Comparison of ENCODE assay signal across 9 mouse cellular contexts in genomic region chr9:71168511-71168910, GRCm38 (mm10). TPM values are rescaled to one million over a fixed set of nuclear protein-coding genes. Genes with fewer than 3 reads are reported as not detected.
DNase-seq lines count a peak whose midpoint lies in the region; ATAC-seq and TF ChIP-seq lines count a peak whose summit lies in the region.
"Had no signal": no experiment of that assay in that cellular context is flagged by ENCODE, and none has a peak within 500 bp of the region (broad histone marks: within the 10 kb centered on the region; RNA-seq: fewer than 3 reads in every experiment).

Gene Aqp9 (minus strand): TSS chr9:71168682.

- H3K4me2 ChIP-seq in lung, embryonic 14.5 days = peak within 1 kb of the TSS; percentile 37; the same call in 1 of the 2 replicates
- H3K4me2 ChIP-seq in hindbrain, embryonic 16.5 days (ENCODE audit: low read length) = peak within 1 kb of the TSS; percentile 3; the same call in 1 of the 2 replicates

- no peak within 1 kb of the TSS; the same call in 1 of the 2 replicates for H3K9ac ChIP-seq in lung, embryonic 14.5 days
- H3K9ac ChIP-seq in hindbrain, embryonic 16.5 days (ENCODE audit: low read depth, low read length) = no peak within 1 kb of the TSS

- no peaks in the 10 kb centered on the region for H3K27me3 ChIP-seq in lung, embryonic 14.5 days (ENCODE audit: insufficient read depth, low read length)
- no peaks in the 10 kb centered on the region for H3K27me3 ChIP-seq in hindbrain, embryonic 16.5 days (replicated peaks; ENCODE audit: control insufficient read depth, insufficient read depth, low read length)

- peak; percentile 17 for DNase-seq in embryo, embryonic 11 days
- no peak for DNase-seq in embryo, embryonic 9.5 days (ENCODE audit: extremely low spot score)
- DNase-seq in lung, embryonic 14.5 days = peak; percentile 30
- no peak for DNase-seq in lung, adult 18-20 months
- no peak for DNase-seq in layer of hippocampus, adult 9-10 months (ENCODE audit: low spot score)
- DNase-seq in adrenal gland, postnatal 4 days (ENCODE audit: low spot score in 2 of 2) = no peak
- DNase-seq: kidney, adult 18-20 months had no signal

- H3K36me3 ChIP-seq in lung, embryonic 14.5 days (ENCODE audit: insufficient read depth) = no peaks in the 10 kb centered on the region
- no peaks in the 10 kb centered on the region for H3K36me3 ChIP-seq in hindbrain, embryonic 16.5 days (ENCODE audit: control insufficient read depth, insufficient read depth, low read length)

- H3K9me3 ChIP-seq in lung, embryonic 14.5 days (ENCODE audit: low read depth, low read length) = no peaks in the 10 kb centered on the region
- H3K9me3 ChIP-seq in hindbrain, embryonic 16.5 days (ENCODE audit: control insufficient read depth, low read length) = no peaks in the 10 kb centered on the region

- peaks cover 7% of the 10 kb centered on the region for H3K4me1 ChIP-seq in lung, embryonic 14.5 days (ENCODE audit: insufficient read depth)
- H3K4me1 ChIP-seq in hindbrain, embryonic 16.5 days (ENCODE audit: control insufficient read depth, insufficient read depth, low read depth, low read length) = no peaks in the 10 kb centered on the region

- H3K27ac ChIP-seq in lung, embryonic 14.5 days (ENCODE audit: low read depth) = peak within 1 kb of the TSS; percentile 72
- peak within 1 kb of the TSS; percentile 67 for H3K27ac ChIP-seq in hindbrain, embryonic 16.5 days (ENCODE audit: low read depth, low read length)

- H3K4me3 ChIP-seq in lung, embryonic 14.5 days (ENCODE audit: low read depth, low read length) = no peak within 1 kb of the TSS
- H3K4me3 ChIP-seq in hindbrain, embryonic 16.5 days (ENCODE audit: low read length) = no peak within 1 kb of the TSS

- WGBS in lung, embryonic 14.5 days = 28% methylated on average over 12 of the region's 12 CpGs
- 43% methylated on average over 12 of the region's 12 CpGs for WGBS in hindbrain, embryonic 16.5 days

- ATAC-seq in lung, embryonic 14.5 days (ENCODE audit: insufficient read depth) = 0 out of 2 replicates have a peak, but pooled peaks have one; percentile 35
- ATAC-seq in hindbrain, embryonic 16.5 days = no peak; the same call in 1 of the 2 replicates
- ATAC-seq in monocyte, adult 5-6 weeks (replicated peaks; ENCODE audit: insufficient number of reproducible peaks, low FRiP score, low TSS enrichment, poor library complexity, severe bottlenecking) = no peak

- no peak for TF ChIP-seq CTCF in lung, embryonic 14.5 days (IDR thresholded peaks at IDR 0.05; ENCODE audit: low read depth)

RNA-seq across cellular contexts. Expression of gene Aqp9, which starts in this region (rescaled TPM):
- 0.18 and 0.42 TPM in 2 replicates for polyA plus RNA-seq in lung, embryonic 14.5 days (2014; fragmentation: Nextera tagmentation; extraction: Ambion mirVana)
- polyA plus RNA-seq in hindbrain, embryonic 16.5 days (2015; fragmentation: Nextera tagmentation; extraction: Ambion mirVana) = 1.3 and 1.9 TPM in 2 replicates
- 13.4 to 39.6 TPM (median 30.9 TPM) in 3 replicates for total RNA-seq in monocyte, adult 5-6 weeks (2017)
- 10 to 100 TPM in 1 of 2 experiments, 1 to 10 TPM in 1; 1.0 to 15.7 TPM for total RNA-seq in adrenal gland, postnatal 4 days (2021)

Comparison
In these comparisons a context has a peak if more than half of its experiments do, and no peak if none do; other contexts are left out.
1. Peak in DNase-seq, ATAC-seq, H3K27ac ChIP-seq and H3K4me2 ChIP-seq in lung, embryonic 14.5 days; RNA of the gene not detected or under 1 TPM.